Mouse (Mus musculus): ENCODE measurements around the gene Dand5. TPM values are rescaled to one million over a fixed set of nuclear protein-coding genes. Genes with fewer than 3 reads are reported as not detected.
"Not testable (repeated sequence)": the region's sequence is repeated elsewhere in the genome, so short reads cannot be mapped to it uniquely, and the experiment has no call there.

Dand5 gene
- polyA plus RNA-seq, 1 experiment from 2014 or later = 7.1 TPM

GRCm38 (mm10) chr8:84837149-84837911 is 14.7 kb upstream of the Dand5 start:
- no peak overlapping the region for H3K9ac ChIP-seq (ENCODE audit: low read depth, low read length)
- peaks cover 5% of the 10 kb centered on the region; the same call in 1 of the 2 replicates for H3K4me1 ChIP-seq (replicated peaks; ENCODE audit: control insufficient read depth, insufficient read depth, low read length)
- 62% methylated on average over 8 of the region's 8 CpGs for WGBS
- no peak overlapping the region for H3K4me2 ChIP-seq (replicated peaks; ENCODE audit: low read depth, low read length)
- ATAC-seq (ENCODE audit: low FRiP score) = no peak
- peaks cover 24% of the 10 kb centered on the region for H3K36me3 ChIP-seq (ENCODE audit: control insufficient read depth, insufficient read depth, low read length)
- no peak overlapping the region for H3K27ac ChIP-seq (ENCODE audit: low read depth, low read length)
- no peaks in the 10 kb centered on the region for H3K27me3 ChIP-seq (ENCODE audit: control insufficient read depth, insufficient read depth, low read length)
- H3K4me3 ChIP-seq (ENCODE audit: low read depth, low read length) = no peak overlapping the region
- no peaks in the 10 kb centered on the region for H3K9me3 ChIP-seq (ENCODE audit: control insufficient read depth, low read length)
- no peak for DNase-seq (ENCODE audit: low spot score)

DNA sequence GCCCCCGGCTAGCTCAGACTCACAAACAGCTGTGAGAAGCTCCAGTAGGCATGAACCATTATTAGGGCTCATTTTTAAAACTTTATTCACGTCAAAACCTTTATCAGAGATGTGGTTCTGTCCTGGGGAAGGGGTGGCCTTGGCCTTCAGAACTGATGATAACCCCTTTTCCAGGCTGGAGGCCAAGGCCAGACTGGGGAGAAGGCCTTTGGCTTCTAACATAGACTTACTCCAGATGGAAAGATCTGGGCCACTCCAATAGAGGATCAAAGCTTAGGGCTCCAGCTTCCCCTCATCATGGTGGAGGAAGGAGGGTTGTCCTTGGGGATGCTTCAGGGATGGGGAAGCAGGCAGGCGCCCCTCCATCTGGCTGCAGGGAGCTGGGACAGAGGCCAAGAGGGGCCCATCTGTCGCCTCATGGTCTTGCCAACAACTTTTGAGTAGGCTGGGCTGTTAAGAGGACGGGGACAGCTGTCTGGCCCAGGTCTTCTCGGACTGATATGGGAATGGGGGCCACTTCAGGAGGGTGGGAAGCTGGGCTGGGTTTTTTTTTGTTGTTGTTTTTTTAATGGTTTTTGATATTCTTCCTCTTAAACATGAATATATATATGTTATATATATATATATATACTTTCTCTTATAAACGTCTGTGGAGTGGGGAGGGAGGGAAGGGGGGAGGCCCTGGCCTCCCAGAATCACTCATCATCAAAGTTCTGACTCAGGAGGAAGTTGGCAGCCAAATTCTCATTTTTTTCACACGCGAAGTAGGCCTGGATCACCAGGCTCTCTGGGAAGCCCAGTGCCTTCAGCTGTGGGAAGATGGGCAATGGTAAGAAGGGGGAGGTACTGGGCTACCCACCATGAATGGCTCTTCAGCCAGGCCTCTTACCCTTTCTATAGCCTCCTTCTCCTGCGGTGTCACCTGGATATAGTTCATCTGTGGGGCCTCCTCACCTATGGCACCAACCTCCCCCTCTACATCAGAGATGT is 12.5 kb upstream of the Dand5 start:
- Histone ChIP-seq H3K4me2 (replicated peaks; ENCODE audit: low read depth, low read length) (no peak overlapping the region), H3K27ac (ENCODE audit: low read depth, low read length) (no peak overlapping the region), H3K27me3 (ENCODE audit: control insufficient read depth, insufficient read depth, low read length) (no peaks in the 10 kb centered on the region), H3K4me1 (replicated peaks; ENCODE audit: control insufficient read depth, insufficient read depth, low read length) (peaks cover 5% of the 10 kb centered on the region; the same call in 1 of the 2 replicates), H3K4me3 (ENCODE audit: low read depth, low read length) (no peak overlapping the region), H3K9ac (ENCODE audit: low read depth, low read length) (no peak overlapping the region), H3K9me3 (ENCODE audit: control insufficient read depth, low read length) (no peaks in the 10 kb centered on the region), H3K36me3 (ENCODE audit: control insufficient read depth, insufficient read depth, low read length) (peaks cover 20% of the 10 kb centered on the region; the same call in 1 of the 2 replicates)
- no peak for ATAC-seq (ENCODE audit: low FRiP score)
- WGBS = 86% methylated on average over 10 of the region's 10 CpGs
- DNase-seq (ENCODE audit: low spot score) = no peak

DNA sequence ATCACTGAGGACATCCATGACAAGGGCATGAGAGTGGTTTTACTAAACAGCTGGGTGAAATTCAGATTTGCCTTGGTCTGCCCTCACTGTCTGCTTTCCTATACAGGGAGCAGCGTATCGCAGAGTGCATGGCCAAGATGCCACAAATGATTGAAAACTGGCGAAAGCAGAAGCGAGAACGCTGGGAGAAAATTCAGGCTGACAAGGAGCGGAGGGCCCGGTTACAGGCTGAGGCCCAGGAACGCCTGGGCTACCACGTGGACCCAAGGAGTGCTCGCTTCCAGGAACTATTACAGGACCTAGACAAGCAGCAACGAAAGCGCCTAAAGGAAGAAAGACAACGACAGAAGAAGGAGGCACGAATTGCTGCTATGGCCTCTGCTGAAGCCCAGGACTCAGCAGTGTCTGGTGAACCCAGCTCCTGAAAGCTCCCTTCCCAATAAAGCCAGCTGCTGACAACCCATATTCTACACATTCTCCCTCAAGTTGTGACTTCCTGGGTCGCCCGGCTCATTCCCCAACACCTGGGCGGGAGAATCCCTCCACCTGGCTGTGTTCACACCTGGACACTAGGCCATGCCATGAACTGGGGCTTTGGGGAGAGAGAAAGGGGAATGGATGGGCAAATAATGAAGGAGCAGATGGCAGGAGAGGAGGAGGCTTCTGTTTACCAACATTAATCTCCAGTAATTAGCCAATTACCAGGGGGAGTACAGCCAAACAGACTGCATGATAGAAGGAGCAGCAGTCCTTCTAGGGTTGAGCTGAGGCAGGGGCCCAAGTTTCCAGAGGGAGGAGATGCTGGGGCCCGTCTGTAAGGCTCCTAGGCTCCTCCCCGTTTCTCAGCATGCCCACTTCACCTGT is 11.6 kb upstream of the Dand5 start:
- ATAC-seq (ENCODE audit: low FRiP score) (no peak), DNase-seq (ENCODE audit: low spot score) (no peak)
- 90% methylated on average over 19 of the region's 19 CpGs for WGBS
- no peak overlapping the region for H3K4me3 ChIP-seq (ENCODE audit: low read depth, low read length)
- no peaks in the 10 kb centered on the region for H3K27me3 ChIP-seq (ENCODE audit: control insufficient read depth, insufficient read depth, low read length)
- H3K9ac ChIP-seq (ENCODE audit: low read depth, low read length) = no peak overlapping the region
- peaks cover under 1% of the 10 kb centered on the region; the same call in 1 of the 2 replicates for H3K4me1 ChIP-seq (replicated peaks; ENCODE audit: control insufficient read depth, insufficient read depth, low read length)
- H3K4me2 ChIP-seq (replicated peaks; ENCODE audit: low read depth, low read length) = no peak overlapping the region
- no peak overlapping the region for H3K27ac ChIP-seq (ENCODE audit: low read depth, low read length)
- no peaks in the 10 kb centered on the region for H3K9me3 ChIP-seq (ENCODE audit: control insufficient read depth, low read length)
- peaks cover 20% of the 10 kb centered on the region; the same call in 1 of the 2 replicates for H3K36me3 ChIP-seq (ENCODE audit: control insufficient read depth, insufficient read depth, low read length)

GRCm38 (mm10) chr8:84832759-84833742 is 10.4 kb upstream of the Dand5 start:
- H3K9me3 ChIP-seq (ENCODE audit: control insufficient read depth, low read length) = no peaks in the 10 kb centered on the region
- ATAC-seq (ENCODE audit: low FRiP score) (no peak), DNase-seq (ENCODE audit: low spot score) (no peak)
- H3K4me3 ChIP-seq (ENCODE audit: low read depth, low read length) = peak overlapping the region; percentile 93
- no peaks in the 10 kb centered on the region; the same call in 1 of the 2 replicates for H3K4me1 ChIP-seq (replicated peaks; ENCODE audit: control insufficient read depth, insufficient read depth, low read length)
- H3K4me2 ChIP-seq (replicated peaks; ENCODE audit: low read depth, low read length) = peak overlapping the region; percentile 61
- peak overlapping the region; percentile 94; the same call in 1 of the 2 replicates for H3K27ac ChIP-seq (ENCODE audit: low read depth, low read length)
- 73% methylated on average over 10 of the region's 10 CpGs for WGBS
- peak overlapping the region; percentile 97 for H3K9ac ChIP-seq (ENCODE audit: low read depth, low read length)
- H3K27me3 ChIP-seq (ENCODE audit: control insufficient read depth, insufficient read depth, low read length) = no peaks in the 10 kb centered on the region
- peaks cover 17% of the 10 kb centered on the region; the same call in 1 of the 2 replicates for H3K36me3 ChIP-seq (ENCODE audit: control insufficient read depth, insufficient read depth, low read length)

DNA sequence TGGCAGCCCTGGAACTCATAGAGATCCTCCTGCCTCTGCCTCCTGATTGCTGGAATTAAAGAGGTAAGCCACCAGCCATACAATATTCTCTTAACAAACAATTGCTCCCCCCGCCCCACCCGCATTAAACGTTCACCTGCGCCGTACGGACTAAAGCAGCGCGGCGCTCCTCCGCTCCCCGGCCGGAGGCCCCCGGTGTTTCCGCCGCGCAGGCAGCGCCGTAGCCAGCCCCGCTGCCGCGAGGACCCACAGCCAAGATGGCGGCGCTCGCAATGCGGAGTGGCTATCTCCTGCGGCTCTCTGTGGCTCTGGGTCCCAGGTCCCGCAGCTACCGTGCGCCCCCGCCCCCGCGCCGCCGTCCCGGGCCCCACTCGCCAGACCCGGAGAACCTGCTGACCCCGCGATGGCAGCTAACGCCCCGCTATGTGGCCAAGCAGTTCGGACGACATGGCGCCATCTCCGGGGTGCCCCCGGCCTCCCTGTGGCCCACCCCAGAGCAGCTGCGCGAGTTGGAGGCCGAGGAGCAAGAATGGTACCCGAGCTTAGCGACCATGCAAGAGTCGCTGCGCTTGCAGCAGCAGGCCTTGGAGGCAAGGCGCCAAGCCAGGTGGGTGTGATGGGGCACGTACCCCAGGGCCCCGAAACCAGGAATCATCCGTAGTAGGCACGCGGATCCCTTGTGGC is 9.6 kb upstream of the Dand5 start:
- Histone ChIP-seq H3K9me3 (ENCODE audit: control insufficient read depth, low read length) (no peaks in the 10 kb centered on the region), H3K4me2 (replicated peaks; ENCODE audit: low read depth, low read length) (peak overlapping the region; percentile 61), H3K27ac (ENCODE audit: low read depth, low read length) (peak overlapping the region; percentile 94), H3K36me3 (ENCODE audit: control insufficient read depth, insufficient read depth, low read length) (peaks cover 10% of the 10 kb centered on the region; the same call in 1 of the 2 replicates), H3K4me3 (ENCODE audit: low read depth, low read length) (peak overlapping the region; percentile 93), H3K27me3 (ENCODE audit: control insufficient read depth, insufficient read depth, low read length) (no peaks in the 10 kb centered on the region), H3K9ac (ENCODE audit: low read depth, low read length) (peak overlapping the region; percentile 97), H3K4me1 (replicated peaks; ENCODE audit: control insufficient read depth, insufficient read depth, low read length) (no peaks in the 10 kb centered on the region; the same call in 1 of the 2 replicates)
- under 1% methylated on average over 58 of the region's 59 CpGs for WGBS
- peak; percentile 88 for DNase-seq (ENCODE audit: low spot score)
- ATAC-seq (ENCODE audit: low FRiP score) = peak; percentile 79

DNA sequence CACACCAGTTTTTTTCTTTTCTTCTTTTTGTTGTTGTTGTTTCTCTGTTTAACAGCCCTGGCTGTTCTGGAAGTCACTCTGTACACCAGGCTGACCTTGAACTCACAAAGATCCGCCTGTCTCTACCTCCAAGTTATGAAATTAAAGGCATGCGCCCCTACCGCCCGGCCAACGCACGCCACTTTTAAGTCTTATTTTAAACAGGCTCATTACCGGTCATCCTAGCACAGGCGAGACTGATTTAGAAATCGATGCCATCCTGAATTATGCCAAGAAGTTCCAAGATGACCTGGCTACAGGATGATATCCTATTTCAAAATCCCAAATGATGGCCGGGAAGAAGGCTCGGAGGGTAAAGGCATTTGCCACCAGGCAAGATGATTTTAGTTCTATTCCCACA is 8.9 kb upstream of the Dand5 start, which contains the start of gene Gadd45gip1:
TSS of gene Gadd45gip1 (plus strand) at position 33 of the 400 bp plus-strand sequence.
- no peak for ATAC-seq (ENCODE audit: low FRiP score)
- H3K27ac ChIP-seq (ENCODE audit: low read depth, low read length) = peak within 1 kb of the TSS; percentile 94
- 85% methylated on average over 11 of the region's 11 CpGs for WGBS
- H3K27me3 ChIP-seq (ENCODE audit: control insufficient read depth, insufficient read depth, low read length) = no peaks in the 10 kb centered on the region
- no peaks in the 10 kb centered on the region for H3K4me1 ChIP-seq (replicated peaks; ENCODE audit: control insufficient read depth, insufficient read depth, low read length)
- H3K4me3 ChIP-seq (ENCODE audit: low read depth, low read length) = peak within 1 kb of the TSS; percentile 93
- peak within 1 kb of the TSS; percentile 97 for H3K9ac ChIP-seq (ENCODE audit: low read depth, low read length)
- H3K36me3 ChIP-seq (ENCODE audit: control insufficient read depth, insufficient read depth, low read length) = peaks cover 5% of the 10 kb centered on the region; the same call in 1 of the 2 replicates
- H3K4me2 ChIP-seq (replicated peaks; ENCODE audit: low read depth, low read length) = peak within 1 kb of the TSS; percentile 61
- no peaks in the 10 kb centered on the region for H3K9me3 ChIP-seq (ENCODE audit: control insufficient read depth, low read length)
- DNase-seq (ENCODE audit: low spot score) = peak; percentile 30

GRCm38 (mm10) chr8:84826518-84826917 is 3.9 kb upstream of the Dand5 start:
- not testable (repeated sequence) for H3K4me3 ChIP-seq (ENCODE audit: low read depth, low read length); H3K27ac ChIP-seq (ENCODE audit: low read depth, low read length); H3K9ac ChIP-seq (ENCODE audit: low read depth, low read length); H3K9me3 ChIP-seq (ENCODE audit: control insufficient read depth, low read length); H3K4me2 ChIP-seq (replicated peaks; ENCODE audit: low read depth, low read length); H3K36me3 ChIP-seq (ENCODE audit: control insufficient read depth, insufficient read depth, low read length); H3K27me3 ChIP-seq (ENCODE audit: control insufficient read depth, insufficient read depth, low read length); H3K4me1 ChIP-seq (replicated peaks; ENCODE audit: control insufficient read depth, insufficient read depth, low read length); ATAC-seq (ENCODE audit: low FRiP score); DNase-seq (ENCODE audit: low spot score)
- 66% methylated on average over 1 of the region's 2 CpGs for WGBS
